ENCODE assay signal across 36 mouse cellular contexts in the genomic region with DNA sequence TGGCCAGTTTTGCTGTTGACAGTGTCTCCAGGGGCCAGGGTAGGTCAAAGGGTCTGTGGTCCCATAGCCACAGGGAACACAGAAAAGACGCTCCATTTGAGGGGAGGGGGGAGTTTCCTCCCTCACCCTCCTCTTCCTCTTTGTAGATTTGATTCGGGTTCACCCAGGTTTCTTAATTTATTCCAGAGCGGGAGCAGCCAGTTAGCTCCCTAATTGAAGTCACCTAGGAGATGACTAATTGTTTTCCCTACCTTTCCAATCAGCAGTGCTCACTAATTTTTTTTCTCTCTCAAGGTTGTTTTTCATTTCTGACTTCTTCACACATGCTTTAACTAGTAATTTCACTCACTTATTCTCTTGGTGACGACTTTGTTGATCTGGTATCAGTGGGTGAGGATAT. TPM values are rescaled to one million over a fixed set of nuclear protein-coding genes. Genes with fewer than 3 reads are reported as not detected.
"Had no signal": no experiment of that assay in that cellular context is flagged by ENCODE, and none has a peak within 500 bp of the region (broad histone marks: within the 10 kb centered on the region; RNA-seq: fewer than 3 reads in every experiment).

Gene Zar1l, minus strand, starts transcription at position 101 of the 400 bp plus-strand sequence.

- H3K36me3 ChIP-seq: heart, embryonic 13.5 days; hindbrain, embryonic 13.5 days; hindbrain, embryonic 15.5 days; kidney, embryonic 15.5 days; limb, embryonic 13.5 days; limb, embryonic 15.5 days; liver, embryonic 12.5 days had no signal

- H3K9me3 ChIP-seq: heart, embryonic 13.5 days; hindbrain, embryonic 13.5 days; hindbrain, embryonic 15.5 days; kidney, embryonic 15.5 days; limb, embryonic 13.5 days; limb, embryonic 15.5 days; liver, embryonic 12.5 days had no signal

- H3K4me3 ChIP-seq: heart, adult 2 months; heart, embryonic 13.5 days; hindbrain, embryonic 13.5 days; hindbrain, embryonic 15.5 days; kidney, embryonic 15.5 days; limb, embryonic 13.5 days; limb, embryonic 15.5 days; liver, embryonic 12.5 days had no signal

- H3K27me3 ChIP-seq: hindbrain, embryonic 13.5 days; hindbrain, embryonic 15.5 days; kidney, embryonic 15.5 days; limb, embryonic 13.5 days; limb, embryonic 15.5 days had no signal

- H3K4me2 ChIP-seq: heart, embryonic 11.5 days; heart, embryonic 13.5 days; hindbrain, embryonic 13.5 days; hindbrain, embryonic 15.5 days; kidney, embryonic 15.5 days; limb, embryonic 13.5 days; limb, embryonic 15.5 days; liver, embryonic 12.5 days had no signal

- ATAC-seq: hindbrain, postnatal 0 days; intestine, postnatal 0 days; liver, embryonic 12.5 days had no signal

- DNase-seq: gastrocnemius, postnatal 14 days; gastrocnemius, postnatal 36 days; heart, adult 2 months; heart, postnatal 10 days; heart, postnatal 36 days; kidney, adult 18-20 months; kidney, postnatal 14 days; kidney, postnatal 36 days; layer of hippocampus, adult 9-11 months; layer of hippocampus, postnatal 36 days; left cerebral cortex, postnatal 4 days had no signal

- H3K9ac ChIP-seq: heart, embryonic 13.5 days; hindbrain, embryonic 13.5 days; hindbrain, embryonic 15.5 days; kidney, embryonic 15.5 days; limb, embryonic 13.5 days; limb, embryonic 15.5 days; liver, embryonic 12.5 days; liver, embryonic 14.5 days had no signal

- H3K27ac ChIP-seq: heart, adult 2 months; heart, embryonic 13.5 days; hindbrain, embryonic 13.5 days; hindbrain, embryonic 15.5 days; hindbrain, postnatal 0 days; kidney, embryonic 15.5 days; kidney, postnatal 0 days; limb, embryonic 13.5 days; limb, embryonic 15.5 days; liver, embryonic 12.5 days; liver, embryonic 14.5 days had no signal

RNA-seq across cellular contexts. Expression of gene Zar1l, which starts in this region (rescaled TPM):
- total RNA-seq: gastrocnemius, adult 18-20 months; gastrocnemius, adult 8-10 months; gastrocnemius, postnatal 14 days; gastrocnemius, postnatal 36 days; heart, adult 2 months; heart, postnatal 10 days; heart, postnatal 36 days; hematopoietic stem cell, adult 5-6 weeks; hindbrain, postnatal 0 days; layer of hippocampus, adult 18-20 months; layer of hippocampus, postnatal 14 days; layer of hippocampus, postnatal 36 days; left cerebral cortex, postnatal 4 days; liver, adult 2 months had no signal
- polyA plus RNA-seq: gonadal fat pad, adult 2 months; heart, adult 2 months; heart, embryonic 11.5 days; heart, embryonic 13.5 days; heart, embryonic 16.5 days; hindbrain, embryonic 11.5 days; hindbrain, embryonic 13.5 days; hindbrain, embryonic 15.5 days; hindbrain, postnatal 0 days; intestine, embryonic 14.5 days; intestine, postnatal 0 days; kidney, embryonic 15.5 days; kidney, postnatal 0 days; large intestine, adult 2 months; limb, embryonic 11.5 days; limb, embryonic 13.5 days; limb, embryonic 15.5 days; liver, adult 2 months; liver, embryonic 12.5 days; liver, embryonic 14.5 days; liver, embryonic 16.5 days had no signal
